Mouse (Mus musculus) frontal cortex, adult 2 months (tissue): Measurements from ENCODE around the gene Mlana. TPM values are rescaled to one million over a fixed set of nuclear protein-coding genes. Genes with fewer than 3 reads are reported as not detected.
A peak's percentile ranks its signal among the peaks of the same experiment; 100 is the strongest.

Experiments
- DNase-seq, 2 experiments: peaks; one replicate each; pipeline ENCODE4 v3.0.0; 2022; ENCODE audit warnings: low spot score in 1 of 2; ENCODE audit errors: extremely low spot score in 1 of 2
- polyA plus RNA-seq: library from polyadenylated mRNA; depleted of rRNA; stranded (reverse); fragments of >200 nt; gene quantifications from 2 replicates; pipeline ENCODE4 v1.2.3, GENCODE M21; 2012

The Mlana gene
- polyA plus RNA-seq, 1 experiment, result 0.34 TPM

DNA sequence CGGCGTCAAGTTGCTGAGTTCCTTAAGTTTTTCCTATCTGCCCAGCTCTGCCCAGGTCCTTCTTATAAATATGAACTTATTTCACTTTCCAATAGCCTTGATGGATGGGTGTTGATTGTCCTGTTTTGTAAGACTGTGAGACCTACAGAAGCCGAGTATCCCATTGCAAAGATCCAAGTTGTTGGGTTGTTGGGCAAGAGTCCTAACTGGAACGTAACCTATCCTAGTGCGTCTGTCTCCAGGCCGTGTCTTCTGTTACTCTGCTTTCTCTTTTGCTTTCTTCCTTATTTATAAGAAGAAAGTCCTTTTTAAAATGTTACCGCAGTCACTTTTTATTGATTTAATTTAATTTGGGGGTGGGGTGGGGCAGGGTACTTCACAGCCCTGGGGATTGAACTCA is 22.7 kb upstream of the Mlana start:
- DNase-seq, result no peak

- no peak for DNase-seq
Measured at GRCm38 (mm10) chr19:29675562-29676078, 22.0 kb upstream of the Mlana start.

DNA sequence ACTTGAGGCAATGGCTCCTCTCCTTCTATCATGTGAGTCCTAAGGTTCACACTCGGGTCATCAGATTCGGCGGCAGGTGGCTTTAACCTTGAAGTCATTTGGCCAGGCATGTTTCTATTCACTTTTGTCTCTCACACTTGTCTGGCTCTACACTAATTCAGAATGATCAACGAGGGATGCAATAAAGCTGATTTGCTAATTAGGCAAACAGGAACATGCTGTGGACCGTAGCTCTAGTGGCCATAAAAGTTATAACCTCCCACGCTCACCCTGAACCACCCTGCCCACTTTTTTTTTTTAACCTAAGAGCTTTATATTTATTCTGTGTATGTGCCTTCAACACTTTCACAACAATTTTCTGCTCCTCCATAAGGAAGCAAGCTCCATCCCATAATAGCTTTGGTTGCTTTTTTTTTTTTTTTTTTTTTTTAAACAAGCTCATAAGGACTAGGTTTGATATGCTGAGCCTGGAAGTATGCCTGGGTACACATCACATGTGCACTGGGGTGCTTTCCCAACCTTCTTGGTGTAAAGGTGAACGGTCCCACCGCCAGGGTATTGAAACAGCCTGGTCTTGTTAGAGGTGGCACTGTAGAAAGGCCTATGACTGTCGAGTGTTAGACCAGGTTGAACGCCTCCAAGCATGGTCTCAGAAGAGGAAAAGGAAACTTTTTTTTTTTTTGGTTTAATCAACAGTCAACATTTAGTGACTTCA is 21.0 kb upstream of the Mlana start:
- DNase-seq, result no peak

DNA sequence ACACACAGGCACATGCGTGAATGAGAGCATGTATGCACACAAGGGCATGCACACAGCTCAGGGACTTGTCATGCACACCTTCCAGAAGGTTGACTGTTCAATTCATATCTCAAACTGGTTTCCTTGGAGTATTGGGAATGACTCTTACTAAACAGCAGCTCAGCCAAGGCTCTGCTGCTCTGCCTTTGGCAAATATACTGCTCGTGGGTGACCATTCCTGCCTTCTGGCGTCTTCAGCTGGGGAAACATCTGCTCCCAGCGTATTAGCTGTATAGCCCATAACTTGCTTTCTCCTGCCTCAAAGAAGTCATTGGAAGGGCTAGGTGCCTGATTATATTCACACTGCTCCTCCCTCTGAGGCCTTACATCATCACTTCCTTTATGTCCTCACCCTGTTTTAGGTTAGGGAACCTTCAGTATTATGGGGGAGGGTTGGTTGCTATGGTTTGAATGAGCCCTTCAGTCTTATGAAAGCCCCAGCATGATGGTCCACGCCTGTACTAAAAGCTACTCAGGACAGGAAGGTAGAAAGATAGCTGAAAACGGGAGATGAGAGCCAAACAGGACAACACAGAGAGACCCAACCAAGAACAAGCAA is 19.3 kb upstream of the Mlana start:
- DNase-seq, result no peak

GRCm38 (mm10) chr19:29680182-29681152 is 17.2 kb upstream of the Mlana start:
- DNase-seq, result no peak

- peak; percentile 48 to 95 for DNase-seq
Measured at GRCm38 (mm10) chr19:29683844-29684540, 13.6 kb upstream of the Mlana start.

DNA sequence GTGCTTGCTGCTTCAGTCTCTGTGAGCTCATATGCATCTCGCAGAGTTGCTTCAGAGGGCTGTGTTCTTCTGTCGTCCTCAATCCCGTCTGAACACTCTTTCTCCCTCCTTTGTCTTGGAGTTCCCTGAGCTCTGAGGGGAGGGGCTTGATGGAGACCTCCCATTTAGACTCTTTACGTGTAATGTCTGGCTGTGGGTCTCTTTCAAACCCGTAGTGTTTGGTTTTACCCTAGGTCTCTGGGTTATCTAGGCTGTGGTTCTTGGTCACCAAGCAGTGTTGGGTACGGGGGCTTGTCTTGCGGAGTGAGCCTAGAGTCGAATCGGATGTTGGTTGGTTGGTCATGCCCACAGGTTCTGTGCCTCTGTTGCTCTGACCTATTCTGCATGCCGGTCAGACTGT is 2.6 kb upstream of the Mlana start:
- no peak for DNase-seq

- DNase-seq, result peak in 1 of 2 experiments; percentile 55
Measured at GRCm38 (mm10) chr19:29696309-29696708, 1.3 kb upstream of the Mlana start.

- no peak for DNase-seq
Measured at GRCm38 (mm10) chr19:29696840-29697239, 784 bp upstream of the Mlana start.

DNA sequence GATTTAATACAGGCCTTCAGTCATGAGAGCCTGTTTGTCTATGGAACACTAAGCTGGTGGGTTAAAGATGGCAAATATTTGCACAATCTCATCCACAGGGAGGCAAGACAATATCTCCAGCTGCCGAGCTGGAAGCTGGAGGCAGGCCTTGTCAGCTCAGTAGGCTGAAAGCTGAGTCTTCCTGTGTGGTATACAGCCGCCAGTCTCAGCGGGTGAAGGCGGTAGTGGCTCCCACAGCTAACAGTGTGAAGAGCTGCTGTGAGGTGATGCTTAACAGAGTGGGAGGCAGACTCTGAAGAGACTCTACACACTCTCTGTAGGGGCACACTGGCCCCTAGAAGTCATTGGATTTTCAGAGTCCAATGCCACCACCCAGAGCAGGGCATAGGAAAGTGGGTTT is 4.1 kb downstream of the Mlana start:
- peak in 1 of 2 experiments; percentile 51 for DNase-seq

GRCm38 (mm10) chr19:29704436-29704835 is 6.8 kb downstream of the Mlana start:
- DNase-seq, result no peak

- DNase-seq, result no peak
Measured at GRCm38 (mm10) chr19:29707314-29707898, 9.8 kb downstream of the Mlana start.

DNA sequence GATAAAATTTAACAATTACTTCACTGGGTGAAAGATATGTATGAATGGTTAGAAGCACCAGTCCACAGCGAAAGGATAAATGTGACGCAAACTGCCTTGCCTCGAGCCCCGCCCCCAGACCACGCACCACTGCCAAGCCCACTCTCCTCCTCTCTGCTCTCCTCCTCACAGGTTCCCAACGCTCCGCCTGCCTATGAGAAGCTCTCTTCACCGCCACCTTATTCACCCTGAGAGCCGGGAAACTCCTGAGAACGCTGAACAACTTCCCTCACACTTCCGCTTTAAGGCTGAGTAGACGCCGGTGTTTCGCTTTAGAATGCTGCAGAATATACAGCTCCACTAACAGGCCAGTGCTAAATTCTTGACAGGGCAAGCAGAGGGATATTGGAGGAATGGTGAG is 10.4 kb downstream of the Mlana start:
- no peak for DNase-seq

DNA sequence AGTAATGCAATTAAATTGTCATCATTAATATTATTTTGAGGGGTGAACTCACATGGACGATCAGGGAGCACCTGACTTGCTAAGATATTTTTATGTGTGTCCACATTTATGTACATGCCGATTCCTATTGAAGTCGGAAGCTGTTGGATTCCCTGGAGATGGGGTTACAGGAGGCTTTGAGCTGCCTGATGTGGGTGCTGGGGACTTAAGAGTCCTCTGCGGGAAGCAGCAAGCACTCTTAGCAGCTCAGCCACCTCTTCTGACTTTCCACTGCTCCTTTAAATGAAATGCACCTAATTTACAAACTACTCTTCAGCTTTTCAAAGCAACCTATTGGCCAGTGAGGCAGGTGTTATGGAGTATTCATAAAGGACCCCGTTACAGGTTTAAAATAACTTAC is 10.8 kb downstream of the Mlana start:
- no peak for DNase-seq

DNA sequence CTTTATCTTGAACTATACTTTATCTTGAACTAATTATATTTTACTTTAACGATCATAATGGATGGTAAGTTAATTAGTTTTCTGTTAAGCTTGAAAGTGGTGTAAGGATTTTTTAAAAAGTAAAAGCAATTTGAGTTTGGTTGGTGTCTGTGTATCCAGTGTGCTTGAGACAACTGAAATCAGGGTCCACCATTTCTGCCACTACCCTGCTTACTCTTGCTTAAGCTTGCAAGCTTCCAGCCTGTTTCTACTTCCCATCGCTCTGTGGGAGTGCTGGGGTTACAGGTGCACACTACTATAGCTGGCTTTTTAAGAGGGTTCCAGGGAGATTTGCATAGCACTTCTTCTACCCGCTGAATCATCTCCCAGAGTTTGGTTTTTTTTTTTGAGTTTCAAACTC is 11.8 kb downstream of the Mlana start:
- DNase-seq, result no peak

GRCm38 (mm10) chr19:29713451-29713850 is 15.8 kb downstream of the Mlana start:
- DNase-seq, result no peak

- DNase-seq, result no peak
Measured at GRCm38 (mm10) chr19:29717854-29718253, 20.2 kb downstream of the Mlana start.

- no peak for DNase-seq
Measured at GRCm38 (mm10) chr19:29718476-29718875, 20.9 kb downstream of the Mlana start.

DNA sequence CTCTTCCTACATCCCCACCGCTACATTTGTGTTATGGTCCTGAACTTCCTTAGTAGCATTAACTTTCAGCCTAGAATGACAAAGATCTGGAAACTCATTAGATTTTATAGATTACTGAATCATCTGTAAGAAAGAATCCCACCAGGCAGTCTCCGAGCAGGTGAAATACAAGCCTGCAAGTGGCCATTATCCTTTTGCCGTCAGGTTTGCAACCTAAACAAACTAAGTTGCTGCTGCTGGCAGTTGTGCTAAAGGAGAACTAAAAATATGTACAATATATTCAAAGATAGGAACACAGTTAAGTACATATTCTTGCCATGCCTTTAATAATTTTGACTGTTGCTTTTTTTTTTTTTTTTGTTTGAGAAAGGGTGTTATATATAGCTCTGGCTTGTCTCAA is 37.8 kb downstream of the Mlana start:
- DNase-seq, result no peak

DNA sequence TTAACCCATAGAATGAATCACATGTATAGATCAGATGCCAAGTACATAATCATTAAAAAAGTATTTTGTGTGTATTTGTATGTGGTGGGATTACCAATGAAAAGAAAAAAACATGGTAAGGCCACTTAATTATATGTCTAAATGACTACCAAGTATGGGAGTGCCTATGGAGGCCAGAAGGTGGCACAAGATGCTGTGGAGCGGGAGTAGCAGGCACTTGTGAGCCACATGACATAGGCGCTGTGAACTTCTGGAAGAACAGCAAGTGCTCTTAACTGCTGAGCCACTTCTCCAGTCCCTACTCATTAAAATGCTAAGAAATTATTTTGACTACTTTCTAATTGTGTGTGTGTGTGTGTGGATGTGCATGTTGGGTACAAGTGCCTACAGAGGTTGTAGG is 42.0 kb downstream of the Mlana start:
- DNase-seq, result no peak
